Mouse (Mus musculus): ENCODE data around the gene Numbl. TPM values are rescaled to one million over a fixed set of nuclear protein-coding genes. Genes with fewer than 3 reads are reported as not detected.

The Numbl gene
- total RNA-seq, 2 experiments from 2014 or later = 4.4 TPM

DNA sequence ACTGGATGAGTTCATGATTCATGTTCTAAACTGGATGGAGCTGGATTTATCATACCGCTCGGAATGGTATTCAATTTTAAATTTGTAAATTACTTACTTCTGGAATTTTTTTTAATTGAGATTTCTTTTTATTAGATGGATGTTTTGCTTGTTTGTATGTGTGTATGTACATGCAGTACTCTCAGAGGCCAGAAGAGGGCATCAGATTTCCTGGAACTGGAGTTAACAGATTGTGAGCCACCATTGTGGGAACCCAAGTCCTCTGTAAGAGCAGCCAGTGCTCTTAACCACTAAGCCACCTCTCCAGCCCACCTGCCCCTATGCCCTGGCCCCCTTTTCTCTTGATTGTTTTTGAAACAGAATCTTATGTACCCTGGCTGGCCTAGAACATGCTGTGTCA lies 9.1 kb upstream of the Numbl start:
- intact Hi-C loops (cut with DNase I) = no loop called here
- no peak for DNase-seq

- DNase-seq = no peak
- intact Hi-C loops (cut with DNase I) = no loop called here
Observed at GRCm38 (mm10) chr7:27249928-27250327, 8.3 kb upstream of the Numbl start.

DNA sequence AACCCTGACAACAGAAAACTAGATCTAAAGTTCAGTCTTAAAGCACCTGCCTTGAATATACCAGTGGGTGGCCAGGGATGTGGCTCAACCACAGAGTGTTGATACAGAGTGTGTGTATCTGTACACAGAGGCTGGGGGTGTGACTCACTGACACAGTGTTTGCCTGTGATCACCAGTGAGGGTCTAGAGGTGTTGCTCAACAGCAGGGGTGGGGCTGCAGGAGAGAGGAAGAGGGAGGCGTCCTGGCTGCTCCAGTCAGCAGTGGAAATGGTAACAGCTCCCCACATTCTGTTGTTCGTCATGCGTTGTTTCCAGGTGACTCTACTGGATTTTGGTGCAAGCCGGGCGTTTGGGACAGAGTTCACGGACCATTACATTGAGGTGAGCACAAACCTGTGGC lies 6.3 kb upstream of the Numbl start:
- DNase-seq = no peak
- intact Hi-C loops (cut with DNase I) = no loop called here

DNA sequence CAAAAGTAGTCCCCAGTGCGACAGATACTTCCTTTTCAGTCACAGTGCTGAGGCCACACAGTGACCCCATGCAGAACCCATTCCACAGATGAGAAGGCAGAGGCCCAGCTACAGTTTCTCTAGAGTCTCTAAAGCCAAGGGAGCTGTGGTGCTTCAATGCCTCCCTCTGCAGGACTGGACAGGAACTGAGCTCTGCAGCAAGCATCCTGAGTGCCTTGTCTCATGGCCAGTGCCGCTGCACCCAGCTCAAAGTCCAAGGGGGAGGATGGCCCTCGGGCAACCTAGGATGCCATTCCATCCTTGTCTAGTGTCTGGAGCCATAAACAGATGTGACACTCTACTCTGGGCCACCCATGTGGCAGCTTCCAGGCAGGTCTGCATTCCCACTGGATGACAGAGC lies 2.5 kb upstream of the Numbl start:
- no peak for DNase-seq
- intact Hi-C loops (cut with DNase I) = no loop called here

DNA sequence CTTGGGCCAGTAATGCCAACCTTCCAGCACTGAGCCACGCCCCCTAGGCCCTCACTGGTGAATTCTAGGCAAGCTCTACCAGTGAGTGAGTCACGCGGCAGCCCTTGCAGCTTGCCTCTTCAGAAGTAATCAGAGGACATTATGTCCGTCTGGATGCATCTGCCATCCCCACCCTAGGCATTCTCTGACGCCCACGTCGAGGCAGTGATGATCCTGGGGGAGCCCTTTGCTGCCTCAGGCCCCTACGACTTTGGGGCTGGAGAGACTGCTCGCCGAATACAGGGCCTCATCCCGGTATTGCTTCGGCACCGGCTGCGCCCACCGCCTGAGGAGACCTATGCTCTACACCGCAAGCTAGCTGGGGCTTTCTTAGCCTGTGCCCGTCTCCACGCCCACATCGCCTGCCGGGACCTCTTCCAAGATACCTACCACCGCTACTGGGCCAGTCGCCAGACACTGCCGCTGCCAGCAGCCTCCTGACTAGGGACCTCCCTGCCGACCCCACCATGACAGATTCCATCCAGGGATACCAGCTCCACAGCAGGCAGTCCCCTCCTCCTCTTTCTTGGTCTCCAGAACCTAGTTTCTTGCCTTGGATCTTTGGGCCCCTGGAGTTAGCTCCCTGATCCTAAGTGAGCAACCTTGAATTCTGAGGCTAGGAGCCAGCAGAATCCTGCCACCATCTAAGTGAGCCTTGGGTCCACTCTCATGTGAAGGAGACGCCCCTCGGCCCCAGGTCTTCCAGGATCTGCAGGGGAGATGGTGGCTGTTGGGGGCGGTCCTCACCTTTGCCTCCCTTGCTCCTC lies 984 bp upstream of the Numbl start:
- DNase-seq = peak; percentile 31 to 35
- intact Hi-C loops (cut with DNase I) = no loop called here

DNA sequence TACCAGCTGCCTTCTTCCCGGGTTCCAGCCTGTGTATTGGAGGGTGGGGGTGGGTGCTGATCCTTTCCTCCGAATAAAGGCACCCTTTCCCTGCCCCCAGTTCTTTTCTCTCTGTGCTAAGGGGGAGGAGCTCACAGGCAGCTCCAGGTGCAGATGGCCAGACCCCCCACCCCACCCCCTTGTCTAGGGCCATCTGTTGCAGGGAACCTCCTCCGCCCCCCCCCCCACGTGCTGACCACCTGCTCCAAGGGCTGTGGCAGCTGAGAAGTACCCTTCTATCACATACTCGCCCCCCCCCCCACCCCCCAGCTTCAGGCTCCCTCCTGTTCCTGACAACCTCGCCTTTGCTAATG lies 405 bp upstream of the Numbl start:
- DNase-seq = no peak
- intact Hi-C loops (cut with DNase I) = no loop called here

DNA sequence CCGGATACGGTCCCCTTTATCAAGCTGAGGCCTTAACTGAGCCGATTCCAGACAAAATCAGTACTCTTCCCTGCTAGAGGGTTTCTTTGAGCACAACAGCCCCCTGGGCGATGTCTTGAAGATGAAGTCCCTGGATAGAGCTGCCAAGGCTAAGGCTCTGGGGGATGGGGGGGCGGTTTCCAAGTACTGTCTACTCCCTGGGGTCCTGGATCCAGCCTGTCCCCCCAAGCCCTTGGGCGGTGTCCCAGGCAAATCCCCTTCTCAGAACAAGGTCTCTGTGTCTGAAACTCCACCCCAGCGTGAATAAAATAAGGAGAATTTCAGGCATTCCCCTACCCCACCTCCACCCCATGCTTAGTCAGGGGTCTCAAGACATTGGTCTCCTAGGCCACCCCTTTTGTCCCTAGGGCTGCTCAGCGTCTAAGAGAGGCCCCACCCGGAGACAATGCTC lies 1.1 kb downstream of the Numbl start:
- intact Hi-C loops (cut with DNase I) = no loop called here
- DNase-seq = no peak

GRCm38 (mm10) chr7:27259771-27260170 lies 1.5 kb downstream of the Numbl start:
- DNase-seq = no peak
- intact Hi-C loops (cut with DNase I) = no loop called here

DNA sequence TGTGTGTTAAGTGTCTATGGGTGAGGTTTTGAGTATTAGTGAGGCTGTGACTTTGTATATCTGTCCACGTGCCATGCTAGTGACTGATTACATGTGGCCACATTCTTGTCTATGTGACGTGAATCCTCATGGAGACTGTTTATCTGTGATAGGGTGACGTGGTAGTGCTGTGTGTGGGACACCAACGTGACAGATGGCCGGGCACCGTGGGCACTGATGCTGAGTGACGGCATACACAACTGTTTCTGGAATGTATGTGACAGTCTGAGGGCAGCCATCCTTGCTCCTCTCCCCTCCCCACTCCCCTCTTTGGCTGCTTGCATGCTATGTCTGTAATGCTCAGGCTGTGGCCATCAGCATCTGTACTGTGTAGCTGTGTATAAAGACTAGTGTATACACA lies 2.6 kb downstream of the Numbl start:
- intact Hi-C loops (cut with DNase I) = no loop called here
- DNase-seq = no peak

DNA sequence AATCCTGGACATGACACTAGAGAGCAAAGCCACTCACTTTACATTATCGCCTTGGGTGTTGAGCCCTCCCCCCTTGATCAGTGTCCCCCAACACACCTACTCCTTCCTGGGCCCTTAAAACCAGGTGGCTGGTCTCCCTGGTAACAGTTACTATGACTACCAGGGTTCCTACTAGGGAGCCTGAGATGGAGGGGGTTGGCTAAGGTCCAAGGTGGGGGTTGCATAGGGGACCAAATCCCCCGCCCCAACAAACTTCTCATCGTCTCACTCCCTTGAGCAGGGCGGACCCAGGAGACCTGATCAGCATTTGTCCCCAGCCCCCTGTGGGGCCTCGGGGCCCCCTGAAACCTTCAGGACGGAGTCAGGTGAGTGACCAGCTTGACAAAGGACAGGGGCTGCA lies 3.7 kb downstream of the Numbl start:
- intact Hi-C loops (cut with DNase I) = no loop called here

DNA sequence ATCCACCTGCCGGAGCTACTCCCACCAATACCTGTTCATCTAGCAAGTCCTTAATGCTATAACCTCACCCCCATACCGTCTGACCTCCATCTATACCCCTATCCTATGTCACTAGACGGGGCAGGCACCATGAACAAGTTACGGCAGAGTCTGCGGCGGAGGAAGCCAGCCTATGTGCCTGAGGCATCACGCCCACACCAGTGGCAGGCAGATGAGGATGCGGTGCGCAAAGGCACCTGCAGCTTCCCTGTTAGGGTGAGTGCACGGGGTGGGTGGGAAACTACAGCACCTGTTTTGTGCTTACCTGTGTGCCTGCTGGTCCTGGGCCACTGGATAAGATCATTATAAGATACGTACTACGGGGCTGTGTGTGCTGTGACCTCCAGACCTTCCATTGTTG lies 6.5 kb downstream of the Numbl start:
- intact Hi-C loops (cut with DNase I) = no loop called here

More for the DNA sequence above, 3.7 kb downstream of the Numbl start:
- no peak for DNase-seq

GRCm38 (mm10) chr7:27266515-27267128 lies 8.4 kb downstream of the Numbl start:
- DNase-seq = no peak
- intact Hi-C loops (cut with DNase I) = no loop called here

More for the DNA sequence above, 6.5 kb downstream of the Numbl start:
- no peak for DNase-seq

DNA sequence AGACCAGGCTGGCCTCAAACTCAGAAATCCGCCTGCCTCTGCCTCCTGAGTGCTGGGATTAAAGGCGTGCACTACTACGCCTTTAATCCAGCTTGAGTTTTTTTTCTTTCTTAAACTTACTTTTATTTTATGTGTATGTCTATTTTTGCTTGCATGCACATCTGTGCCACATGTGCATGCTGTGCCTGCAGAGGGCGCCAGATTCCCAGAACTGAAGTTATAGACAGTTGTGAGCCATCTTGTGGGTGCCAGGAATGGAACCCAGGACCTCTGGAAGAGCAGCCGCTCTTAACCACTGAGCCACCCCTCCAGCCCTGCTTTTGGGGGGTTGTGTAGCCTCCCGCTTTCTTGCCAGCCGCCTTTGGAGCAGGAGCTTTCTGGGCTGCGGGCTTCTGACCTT lies 13.2 kb downstream of the Numbl start:
- intact Hi-C loops (cut with DNase I) = no loop called here
- no peak for DNase-seq

DNA sequence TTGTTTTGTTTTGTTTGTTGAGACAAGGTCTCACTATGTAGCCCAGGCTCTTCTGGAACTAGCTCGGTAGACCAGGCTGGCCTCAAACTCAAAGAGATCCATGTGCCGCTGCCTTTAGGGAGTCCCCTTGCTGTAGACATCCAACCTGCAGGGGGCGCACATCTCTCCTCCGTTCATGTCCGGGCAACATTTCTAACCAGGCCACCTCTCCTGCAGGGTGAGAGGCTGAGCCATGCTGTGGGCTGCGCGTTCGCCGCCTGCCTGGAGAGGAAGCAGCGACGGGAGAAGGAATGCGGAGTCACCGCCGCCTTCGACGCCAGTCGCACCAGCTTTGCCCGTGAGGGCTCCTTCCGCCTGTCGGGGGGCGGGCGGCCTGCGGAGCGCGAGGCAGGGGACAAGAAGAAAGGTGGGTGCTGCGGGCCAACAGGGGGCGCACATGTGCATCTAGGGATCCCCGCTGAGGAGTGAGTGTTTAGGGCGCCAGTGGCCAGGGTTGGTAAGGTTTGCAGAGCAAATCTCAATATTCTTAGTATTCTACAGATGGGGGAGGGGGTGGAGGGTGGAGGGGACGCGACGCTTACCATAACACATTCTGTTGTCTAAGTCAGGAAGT lies 15.6 kb downstream of the Numbl start:
- no peak for DNase-seq
- intact Hi-C loops (cut with DNase I) = no loop called here

DNA sequence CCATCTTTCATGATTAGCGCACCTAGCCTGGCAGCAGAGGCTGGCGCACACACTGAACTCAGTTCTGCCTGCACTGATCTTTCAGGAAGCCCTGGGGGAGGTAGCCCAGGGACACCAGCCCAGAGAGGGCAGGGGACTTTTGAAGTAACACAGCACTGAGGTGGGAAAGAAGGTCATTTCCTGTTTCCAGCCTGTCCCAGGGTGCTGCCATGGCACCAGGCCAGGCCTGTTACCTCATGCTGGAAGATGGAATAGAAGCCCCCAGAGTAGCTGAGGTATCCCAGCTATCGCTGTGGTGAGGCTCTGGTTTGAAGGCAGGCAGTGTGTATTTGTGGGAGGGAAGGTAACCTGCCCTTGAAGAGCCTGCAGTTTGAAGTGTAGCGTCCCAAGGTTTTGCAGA lies 16.7 kb downstream of the Numbl start:
- no peak for DNase-seq
- intact Hi-C loops (cut with DNase I) = no loop called here

DNA sequence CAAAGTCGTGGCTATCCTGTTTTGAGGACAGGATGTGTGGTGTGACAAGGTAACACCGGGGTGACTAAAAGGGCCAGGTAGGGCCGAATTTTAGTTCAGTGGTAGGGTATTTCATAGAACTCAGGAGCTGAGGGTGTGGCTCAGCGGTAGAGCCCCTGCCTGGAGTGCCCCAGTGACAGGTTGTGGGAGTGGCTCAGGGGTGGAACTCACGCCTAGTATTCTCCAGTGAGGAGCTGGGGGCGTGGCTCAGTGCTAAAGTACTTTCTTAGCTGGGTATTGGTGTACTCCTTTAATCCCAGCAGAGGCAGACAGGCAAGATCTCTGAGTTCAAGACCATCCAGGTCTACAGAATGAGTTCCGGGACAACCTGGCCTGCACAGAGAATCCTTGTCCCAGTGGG lies 17.8 kb downstream of the Numbl start:
- no peak for DNase-seq
- intact Hi-C loops (cut with DNase I) = no loop called here

DNA sequence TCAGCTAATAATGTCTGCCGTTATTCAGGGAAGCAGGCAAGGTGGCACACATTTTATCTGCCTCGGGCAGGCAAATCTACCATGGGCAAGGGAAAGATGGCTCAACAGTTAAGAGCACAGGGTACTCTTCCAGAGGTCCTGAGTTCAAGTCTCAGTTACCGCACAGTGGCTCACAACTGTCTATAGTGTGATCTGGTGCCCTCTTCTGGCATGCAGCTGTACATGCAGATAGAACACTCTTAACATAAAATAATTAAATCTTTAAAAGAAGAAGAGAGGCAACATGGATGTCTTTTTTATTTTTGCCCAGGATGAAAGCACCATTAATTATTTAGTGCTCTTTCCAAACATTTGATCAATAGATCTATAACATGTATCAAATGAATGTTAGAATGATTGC lies 19.0 kb downstream of the Numbl start:
- intact Hi-C loops (cut with DNase I) = no loop called here

DNA sequence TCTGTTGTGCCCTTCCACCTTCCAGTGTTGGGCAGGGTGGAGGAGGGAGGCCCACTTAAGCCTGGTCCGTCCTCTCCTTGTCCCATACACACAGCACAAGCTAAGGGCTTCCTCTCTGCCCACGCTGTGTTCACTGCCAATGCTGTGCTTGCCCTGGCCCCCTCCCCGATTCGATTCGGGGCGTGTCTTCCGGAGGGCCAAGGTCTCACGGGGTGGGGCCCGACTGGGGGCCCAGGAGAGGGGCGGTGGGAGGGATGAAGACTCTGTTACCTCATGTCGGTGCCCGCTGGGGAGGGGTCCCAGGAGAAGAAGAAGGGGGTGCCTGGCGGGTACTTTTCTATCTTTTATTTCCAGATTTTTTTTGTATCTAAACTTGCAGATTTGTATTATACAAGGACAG lies 23.5 kb downstream of the Numbl start:
- intact Hi-C loops (cut with DNase I) = no loop called here
- no peak for DNase-seq

More for the DNA sequence above, 19.0 kb downstream of the Numbl start:
- DNase-seq = no peak

DNA sequence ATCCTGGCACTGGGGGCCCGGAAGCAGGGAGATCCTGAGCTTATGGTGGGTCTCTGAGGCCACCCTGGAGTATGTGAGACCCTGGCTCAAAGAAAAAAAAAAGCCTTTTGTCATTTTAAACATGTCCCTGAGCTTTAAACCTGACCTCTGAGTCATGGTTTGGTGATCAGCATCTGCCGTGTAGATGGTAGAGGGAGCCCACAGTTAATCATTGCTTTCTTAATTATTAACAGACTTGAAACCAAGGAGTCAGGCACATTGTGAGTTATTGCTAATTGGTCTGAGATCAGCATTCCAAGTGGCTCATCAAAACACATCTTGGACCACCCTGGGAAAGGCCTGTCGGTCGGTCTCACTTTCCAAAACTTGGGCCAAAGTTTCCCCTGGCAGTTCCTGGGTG lies 24.0 kb downstream of the Numbl start:
- DNase-seq = no peak
- intact Hi-C loops (cut with DNase I) = no loop called here

GRCm38 (mm10) chr7:27284865-27285697 lies 26.8 kb downstream of the Numbl start:
- intact Hi-C loops (cut with DNase I) = loop anchor here (2.0 kb wide), 1 partner anchor 150 kb away; no protein-coding TSS in a partner anchor

DNA sequence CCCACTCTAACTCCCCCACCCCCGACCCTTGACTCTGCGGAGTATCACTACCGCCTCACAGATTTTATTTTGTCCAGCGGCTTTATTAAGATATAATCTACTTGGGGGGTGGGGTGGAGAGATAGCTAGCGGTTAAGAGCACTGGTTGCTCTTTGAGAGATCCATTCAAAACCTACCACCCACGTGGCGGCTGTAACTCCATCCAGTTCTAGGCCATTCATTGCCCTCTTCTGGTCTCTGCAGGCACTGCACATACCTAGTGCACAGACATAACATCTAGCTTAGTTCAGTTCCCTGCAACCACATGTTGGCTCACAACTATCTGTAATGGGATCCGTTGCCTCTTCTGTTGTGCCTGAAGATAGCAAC lies 27.4 kb downstream of the Numbl start:
- DNase-seq = peak; percentile 45 to 53
- intact Hi-C loops (cut with DNase I) = loop anchor here (2.0 kb wide), 1 partner anchor 151 kb away; no protein-coding TSS in a partner anchor

More at GRCm38 (mm10) chr7:27284865-27285697, 26.8 kb downstream of the Numbl start:
- DNase-seq = peak; percentile 64 to 71
